Mouse (Mus musculus) kidney, postnatal 0 days (tissue): ENCODE results near the gene Myo6. TPM values are rescaled to one million over a fixed set of nuclear protein-coding genes. Genes with fewer than 3 reads are reported as not detected.
A peak's percentile ranks its signal among the peaks of the same experiment; 100 is the strongest.

Source experiments
- ATAC-seq: fragments of 200-750 bp; cut with Nextera tagmentation; replicated peaks from 2 replicates; pipeline ENCODE4 v1.8.0; 2017; ENCODE audit warnings: low read depth, moderate number of reproducible peaks, moderate TSS enrichment, moderate library complexity; ENCODE audit not compliant: low FRiP score
- DNase-seq: peaks from one replicate; pipeline ENCODE4 v3.0.0-alpha.2; 2016; ENCODE audit warnings: low spot score
- H3K27ac ChIP-seq: fragments of 300-500 bp; sonication (generic); 2 replicates; pipeline ENCODE4 v1.5.1; 2014; ENCODE audit warnings: mild to moderate bottlenecking
- H3K27me3 ChIP-seq: fragments of 300-500 bp; sonication (generic); 2 replicates; pipeline ENCODE4 v1.6.1; 2014; ENCODE audit warnings: low read length, mixed read lengths; ENCODE audit not compliant: insufficient read depth
- H3K36me3 ChIP-seq: fragments of 300-500 bp; sonication (generic); 2 replicates; pipeline ENCODE4 v1.6.1; 2014; ENCODE audit warnings: low read length, mixed read lengths; ENCODE audit not compliant: insufficient read depth
- H3K4me1 ChIP-seq: fragments of 300-500 bp; sonication (generic); replicated peaks from 2 replicates; pipeline ENCODE4 v1.6.1; 2014; ENCODE audit warnings: antibody characterized with exemption, low read length, mixed read lengths; ENCODE audit not compliant: insufficient read depth
- H3K4me2 ChIP-seq: fragments of 300-500 bp; sonication (generic); 2 replicates; pipeline ENCODE4 v1.6.1; 2014; ENCODE audit warnings: mild to moderate bottlenecking, low read length, moderate library complexity, mixed read lengths
- H3K4me3 ChIP-seq: fragments of 300-500 bp; sonication (generic); replicated peaks from 2 replicates; pipeline ENCODE4 v1.5.1; 2014; ENCODE audit warnings: low read depth, low read length
- H3K9ac ChIP-seq: fragments of 300-500 bp; sonication (generic); 2 replicates; pipeline ENCODE4 v1.6.1; 2014; ENCODE audit warnings: low read depth, low read length
- H3K9me3 ChIP-seq: fragments of 300-500 bp; sonication (generic); replicated peaks from 2 replicates; pipeline ENCODE4 v1.6.1; 2016; ENCODE audit warnings: low read length, inconsistent platforms, mixed read lengths
- CTCF ChIP-seq: IDR thresholded peaks from 2 replicates; pipeline ENCODE4 v1.5.1; 2016; ENCODE audit warnings: antibody characterized with exemption, low read depth, mild to moderate bottlenecking, moderate library complexity
- WGBS: fragments of 180-500 bp; shearing (Covaris S2); extraction: QIAGEN DNeasy Blood & Tissue Kit; methylation state at CpG from one replicate; pipeline ENCODE4 v1.1.7; 2014; 5-methylcytosine and 5-hydroxymethylcytosine counted together
- polyA plus RNA-seq: library from polyadenylated mRNA; unstranded; fragments of >200 nt; fragmentation: Nextera tagmentation; extraction: Ambion mirVana; gene quantifications from 2 replicates; pipeline ENCODE4 v1.2.1, GENCODE M21; 2015

Myo6 gene
- polyA plus RNA-seq, 1 experiment from 2014 or later, result 51.0 TPM

GRCm38 (mm10) chr9:80208681-80209080, 43.9 kb downstream of the Myo6 start:
- Histone ChIP-seq H3K36me3 (no peaks in the 10 kb centered on the region), H3K9ac (no peak overlapping the region), H3K4me2 (no peak overlapping the region), H3K9me3 (no peaks in the 10 kb centered on the region), H3K27me3 (no peaks in the 10 kb centered on the region), H3K4me1 (no peaks in the 10 kb centered on the region), H3K4me3 (no peak overlapping the region), H3K27ac (0 out of 2 replicates have a peak overlapping the region, but pooled peaks have one; percentile 13)
- DNase-seq (no peak), ATAC-seq (no peak)
- WGBS, result 80% methylated on average over 2 of the region's 2 CpGs
- no peak for TF ChIP-seq CTCF

GRCm38 (mm10) chr9:80209459-80209858, 44.6 kb downstream of the Myo6 start:
- Histone ChIP-seq H3K9me3 (no peaks in the 10 kb centered on the region), H3K4me3 (no peak overlapping the region), H3K36me3 (no peaks in the 10 kb centered on the region), H3K27me3 (no peaks in the 10 kb centered on the region), H3K27ac (peak overlapping the region; percentile 50), H3K9ac (no peak overlapping the region), H3K4me2 (no peak overlapping the region), H3K4me1 (no peaks in the 10 kb centered on the region)
- ATAC-seq, result no peak
- TF ChIP-seq CTCF, result no peak
- 43% methylated on average over 10 of the region's 10 CpGs for WGBS
- DNase-seq, result no peak

DNA sequence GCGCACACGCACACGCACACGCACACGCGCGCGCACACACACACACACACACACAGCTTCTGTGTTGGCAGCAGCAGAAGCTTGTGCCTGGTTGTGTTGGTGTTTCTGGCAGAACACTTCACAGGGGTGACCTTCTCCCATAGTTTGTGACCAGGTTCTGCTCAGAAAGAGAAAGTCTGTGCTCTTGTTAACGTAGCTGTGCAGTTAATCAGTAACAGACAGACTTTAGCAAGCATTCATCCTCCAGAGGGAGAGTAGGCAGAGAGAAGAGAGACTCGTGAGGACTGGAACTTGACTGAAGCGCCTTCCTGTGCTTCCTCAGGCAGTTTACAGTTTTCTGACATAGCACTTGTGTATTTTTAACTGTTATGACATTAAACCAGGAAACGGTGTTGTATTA, 45.3 kb downstream of the Myo6 start:
- Histone ChIP-seq H3K4me3 (no peak overlapping the region), H3K27ac (peak overlapping the region; percentile 50), H3K36me3 (no peaks in the 10 kb centered on the region), H3K4me2 (no peak overlapping the region), H3K27me3 (no peaks in the 10 kb centered on the region), H3K9me3 (no peaks in the 10 kb centered on the region), H3K9ac (no peak overlapping the region), H3K4me1 (no peaks in the 10 kb centered on the region)
- ATAC-seq (peak; percentile 82), DNase-seq (peak; percentile 40)
- 82% methylated on average over 12 of the region's 12 CpGs for WGBS
- TF ChIP-seq CTCF, result peak; percentile 15; the same call in 1 of the 2 replicates

GRCm38 (mm10) chr9:80213428-80213827, 48.6 kb downstream of the Myo6 start:
- Histone ChIP-seq H3K9me3 (no peaks in the 10 kb centered on the region), H3K4me1 (0 out of 2 replicates have a peak, but pooled peaks cover 5% of the 10 kb centered on the region), H3K27ac (no peak overlapping the region), H3K36me3 (no peaks in the 10 kb centered on the region), H3K9ac (no peak overlapping the region), H3K4me3 (no peak overlapping the region), H3K27me3 (no peaks in the 10 kb centered on the region), H3K4me2 (no peak overlapping the region)
- ATAC-seq, result no peak
- TF ChIP-seq CTCF, result no peak
- 85% methylated on average over 2 of the region's 2 CpGs for WGBS
- no peak for DNase-seq

- no peak overlapping the region for H3K4me2 ChIP-seq
- H3K27ac ChIP-seq, result no peak overlapping the region
- no peak overlapping the region for H3K9ac ChIP-seq
- no peak overlapping the region for H3K4me3 ChIP-seq
- ATAC-seq (peak; percentile 61; the same call in 1 of the 2 replicates), DNase-seq (peak; percentile 64)
- no peak for TF ChIP-seq CTCF
- H3K36me3 ChIP-seq, result 0 out of 2 replicates have a peak, but pooled peaks cover 3% of the 10 kb centered on the region
- H3K27me3 ChIP-seq, result no peaks in the 10 kb centered on the region
- 51% methylated on average over 5 of the region's 5 CpGs for WGBS
- H3K4me1 ChIP-seq, result 0 out of 2 replicates have a peak, but pooled peaks cover 5% of the 10 kb centered on the region
- no peaks in the 10 kb centered on the region for H3K9me3 ChIP-seq
Observed at GRCm38 (mm10) chr9:80215502-80215901, 50.7 kb downstream of the Myo6 start.

- H3K27me3 ChIP-seq, result no peaks in the 10 kb centered on the region
- peak overlapping the region; percentile 27; the same call in 1 of the 2 replicates for H3K4me2 ChIP-seq
- H3K36me3 ChIP-seq, result 0 out of 2 replicates have a peak, but pooled peaks cover 3% of the 10 kb centered on the region
- peak; percentile 48 for ATAC-seq
- 0 out of 2 replicates have a peak, but pooled peaks cover 5% of the 10 kb centered on the region for H3K4me1 ChIP-seq
- no peak overlapping the region for H3K9ac ChIP-seq
- peak; percentile 66 for DNase-seq
- no peaks in the 10 kb centered on the region for H3K9me3 ChIP-seq
- WGBS, result 34% methylated on average over 16 of the region's 16 CpGs
- TF ChIP-seq CTCF, result no peak
- H3K4me3 ChIP-seq, result no peak overlapping the region
- peak overlapping the region; percentile 42 for H3K27ac ChIP-seq
Observed at GRCm38 (mm10) chr9:80216786-80217501, 52.1 kb downstream of the Myo6 start.
